Mouse (Mus musculus) left cerebral cortex, postnatal 36 days (tissue): Measurements from ENCODE around the gene Vamp5. TPM values are rescaled to one million over a fixed set of nuclear protein-coding genes. Genes with fewer than 3 reads are reported as not detected.

ENCODE experiments used
- DNase-seq, 2 experiments: peaks; one replicate each; pipeline ENCODE4 v3.0.0; 2021 to 2022; ENCODE audit warnings: low spot score in 2 of 2, mixed read lengths in 1 of 2
- intact Hi-C: fragments of 180-260 bp; cut with DNase I; formaldehyde crosslinking; loops from one replicate; pipeline ENCODE4 v1.15.1; 2025
- total RNA-seq, 2 experiments: library from RNA; stranded (reverse); gene quantifications; 2 replicates each; pipeline ENCODE4 v1.2.3; 2021

Vamp5 gene
- 1 to 10 TPM; 4.0 to 4.3 TPM for total RNA-seq

- DNase-seq, result no peak
- intact Hi-C loops, result no loop called here
These were observed at the start of gene Vamp5 for GRCm38 (mm10) chr6:72380131-72380770. Gene Vamp5 (minus strand): TSS chr6:72380468.

DNA sequence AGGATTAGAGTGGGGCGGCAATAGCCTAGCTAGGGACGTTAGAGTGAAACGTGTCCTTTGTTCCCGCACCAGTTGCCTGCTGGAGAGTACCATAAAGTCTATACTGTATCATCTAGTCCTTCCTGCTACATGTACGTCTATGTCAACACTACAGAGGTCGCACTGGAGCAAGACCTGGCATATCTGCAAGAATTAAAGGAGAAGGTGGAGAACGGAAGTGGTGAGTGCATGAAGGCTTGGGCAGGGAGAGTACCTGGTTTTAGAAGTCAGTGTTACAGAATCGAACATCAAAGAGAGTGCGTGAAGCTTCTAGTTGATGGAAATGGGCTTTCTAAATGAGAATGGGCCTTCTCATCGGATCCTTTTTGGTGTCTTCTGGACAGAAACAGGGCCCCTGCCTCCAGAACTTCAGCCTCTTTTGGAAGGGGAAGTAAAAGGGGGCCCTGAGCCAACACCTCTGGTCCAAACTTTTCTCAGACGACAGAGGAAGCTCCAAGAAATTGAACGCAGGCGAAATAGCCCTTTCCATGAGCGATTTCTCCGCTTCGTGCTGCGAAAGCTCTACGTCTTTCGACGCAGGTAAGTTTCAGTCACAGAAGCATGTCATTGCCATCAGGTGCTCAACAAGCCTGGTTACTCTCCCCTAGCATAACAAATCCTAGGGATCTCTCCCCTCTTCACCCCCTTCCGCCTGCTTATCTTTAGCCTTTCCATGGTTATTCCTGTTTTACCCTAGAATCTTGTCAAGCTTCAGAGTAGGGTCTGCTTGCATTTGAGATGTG is 49.0 kb upstream of the Vamp5 start:
- DNase-seq, result no peak
- intact Hi-C loops, result loop anchor here (2.0 kb wide), 1 partner anchor 138 kb away; no protein-coding TSS in a partner anchor

- DNase-seq, result peak; percentile 65 to 75
- intact Hi-C loops, result loop anchor here (1.0 to 2.0 kb wide), 2 partner anchors 106 to 139 kb away; no protein-coding TSS in a partner anchor
These were observed 47.8 kb upstream of the Vamp5 start for GRCm38 (mm10) chr6:72428036-72428435.

DNA sequence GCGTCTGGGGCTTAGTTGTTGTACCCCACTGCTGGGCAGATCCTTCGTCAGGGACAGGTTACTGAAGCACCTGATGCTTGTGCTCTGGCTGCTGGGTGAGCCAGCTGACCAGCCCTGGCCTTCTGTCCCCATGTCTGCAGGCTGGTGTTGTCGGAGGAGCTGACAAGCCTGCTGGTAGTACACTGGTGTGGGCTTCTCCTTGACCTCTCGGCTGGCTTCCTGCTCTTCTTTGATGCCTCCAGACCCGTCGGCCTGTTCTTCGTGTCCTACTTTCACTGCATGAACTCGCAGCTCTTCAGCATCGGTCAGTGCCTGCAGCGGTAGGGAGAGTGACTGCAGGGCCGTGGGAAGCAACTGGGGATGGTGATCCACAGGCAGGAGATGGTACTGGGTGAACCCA is 45.4 kb upstream of the Vamp5 start:
- intact Hi-C loops, result no loop called here
- no peak for DNase-seq

- DNase-seq, result no peak
- intact Hi-C loops, result no loop called here
These were observed 40.6 kb upstream of the Vamp5 start for GRCm38 (mm10) chr6:72420901-72421300.

DNA sequence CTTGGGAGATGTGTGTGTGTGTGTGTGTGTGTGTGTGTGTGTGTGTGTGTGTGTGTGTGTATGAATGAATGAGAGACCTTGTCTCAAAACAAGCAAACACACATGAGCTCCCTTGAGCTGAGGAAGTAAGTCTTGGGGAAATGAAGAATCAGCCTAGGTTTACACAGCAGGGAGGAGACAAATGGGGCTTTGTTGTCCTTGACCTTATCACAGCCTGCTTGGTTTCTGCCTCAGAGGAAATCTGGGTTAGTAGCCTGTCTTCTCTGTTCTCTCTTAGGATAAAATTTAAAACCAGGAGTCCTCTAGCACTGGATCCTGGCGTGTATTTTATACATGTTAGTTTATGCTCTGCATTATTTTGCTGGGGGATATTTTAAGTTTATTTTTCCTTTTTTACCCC is 39.5 kb upstream of the Vamp5 start:
- no peak for DNase-seq
- intact Hi-C loops, result no loop called here

DNA sequence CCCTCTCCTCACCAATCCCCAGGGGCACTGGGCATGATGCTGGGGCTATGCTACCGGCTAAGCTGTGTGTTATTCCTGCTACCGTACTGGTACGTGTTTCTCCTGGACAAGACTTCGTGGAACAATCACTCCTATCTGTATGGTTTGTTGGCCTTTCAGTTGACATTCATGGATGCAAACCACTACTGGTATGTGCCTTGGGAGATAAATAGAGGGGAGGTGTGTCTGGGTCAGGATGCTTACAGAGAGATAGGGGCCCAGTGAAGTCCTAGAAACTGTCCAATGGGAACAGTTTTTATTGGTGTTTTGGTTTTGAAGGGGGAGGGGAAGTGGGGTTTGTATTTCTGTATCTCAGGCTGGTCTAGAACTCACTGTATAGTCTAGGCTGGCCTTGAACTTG is 38.0 kb upstream of the Vamp5 start:
- intact Hi-C loops, result no loop called here
- DNase-seq, result no peak

DNA sequence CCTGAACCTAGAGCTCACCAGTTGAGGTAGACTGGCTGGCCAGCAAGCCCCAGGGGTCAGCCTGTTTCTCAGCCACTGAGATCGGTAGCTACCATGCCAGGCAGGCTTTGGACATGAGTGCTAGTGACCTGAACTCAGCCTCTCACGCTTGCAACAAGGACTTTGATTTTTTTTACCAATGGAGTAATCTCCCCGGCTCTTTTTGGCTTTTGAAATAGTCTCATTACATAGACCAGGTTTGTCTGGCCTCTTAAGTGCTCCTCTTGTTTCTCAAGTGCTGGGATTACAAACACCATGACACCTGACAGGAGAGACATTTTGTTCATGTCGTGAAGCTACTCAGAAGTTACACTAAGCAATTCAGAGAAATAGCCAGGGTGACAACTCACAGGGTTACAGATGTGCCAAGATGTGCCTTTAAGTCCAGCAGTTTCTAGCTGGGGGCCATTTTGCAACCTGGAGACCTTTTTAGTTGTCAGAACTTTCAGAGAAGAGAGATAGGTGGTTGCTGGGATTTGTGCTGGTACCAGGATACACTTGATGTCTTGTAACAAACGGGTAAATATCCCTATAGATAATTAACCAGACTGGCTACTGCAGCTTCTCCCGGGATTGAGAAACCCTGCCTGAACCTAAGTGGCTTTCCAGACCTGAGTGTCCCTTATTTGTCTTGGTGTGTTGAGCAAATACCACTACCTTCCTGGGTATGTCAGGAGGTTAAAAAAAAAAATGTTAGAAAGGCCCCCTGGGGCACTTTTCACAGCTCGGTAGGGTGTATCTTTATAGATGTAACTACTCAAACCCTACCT is 35.9 kb upstream of the Vamp5 start:
- intact Hi-C loops, result no loop called here
- no peak for DNase-seq

DNA sequence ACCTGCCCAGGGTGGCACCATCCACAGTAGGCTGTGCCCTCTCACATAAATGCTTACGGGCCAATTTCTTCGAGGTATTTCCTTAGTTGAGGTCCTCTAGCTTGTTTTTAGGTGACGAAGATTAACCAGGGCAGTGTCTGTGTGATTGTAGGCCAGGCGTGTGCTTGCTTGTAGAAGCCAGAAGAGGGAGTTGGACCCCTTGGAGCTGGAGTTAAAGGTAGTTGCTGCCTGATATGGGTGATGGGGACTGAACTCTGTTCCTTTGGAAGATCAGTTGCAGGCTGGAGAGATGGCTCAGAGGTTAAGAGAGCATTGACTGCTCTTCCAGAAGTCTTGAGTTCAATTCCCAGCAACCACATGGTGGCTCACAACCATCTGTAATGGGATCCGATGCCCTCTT is 34.9 kb upstream of the Vamp5 start:
- intact Hi-C loops, result no loop called here
- no peak for DNase-seq

- peak; percentile 91 for DNase-seq
- intact Hi-C loops, result no loop called here
These were observed 33.9 kb upstream of the Vamp5 start, which contains the start of gene Ggcx for GRCm38 (mm10) chr6:72414076-72414756. Gene Ggcx (plus strand): TSS chr6:72414308.

- no peak for DNase-seq
- intact Hi-C loops, result no loop called here
These were observed 30.2 kb upstream of the Vamp5 start for GRCm38 (mm10) chr6:72410518-72410917.

DNA sequence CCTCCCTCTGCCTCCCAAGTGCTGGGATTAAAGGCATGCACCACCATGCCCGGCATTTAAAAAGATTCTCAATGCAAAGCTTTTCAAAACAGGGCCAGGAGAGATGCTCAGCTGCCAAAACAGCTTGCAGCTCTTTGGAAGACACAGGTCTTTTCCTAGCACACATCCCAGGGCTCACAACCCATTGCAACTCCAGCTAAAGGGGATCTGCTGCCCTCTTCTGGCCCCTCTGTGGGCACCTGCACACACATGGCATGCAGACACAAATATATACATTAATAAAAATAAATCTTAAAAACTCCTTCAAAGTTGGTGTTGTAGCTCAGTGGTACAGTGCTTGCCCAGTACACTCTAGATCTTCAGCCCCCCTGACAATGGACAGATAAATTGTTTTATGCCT is 29.7 kb upstream of the Vamp5 start:
- intact Hi-C loops, result no loop called here
- DNase-seq, result no peak

GRCm38 (mm10) chr6:72409567-72409966 is 29.3 kb upstream of the Vamp5 start:
- intact Hi-C loops, result loop anchor here (5.0 kb wide), 1 partner anchor 42 kb away; the partner anchor contains the start of gene Rnf181
- DNase-seq, result peak in 1 of 2 experiments; percentile 57

- intact Hi-C loops, result loop anchor here (5.0 kb wide), 1 partner anchor 40 kb away; the partner anchor contains the start of gene Rnf181
- peak; percentile 74 for DNase-seq
These were observed 26.9 kb upstream of the Vamp5 start for GRCm38 (mm10) chr6:72407119-72407518.

DNA sequence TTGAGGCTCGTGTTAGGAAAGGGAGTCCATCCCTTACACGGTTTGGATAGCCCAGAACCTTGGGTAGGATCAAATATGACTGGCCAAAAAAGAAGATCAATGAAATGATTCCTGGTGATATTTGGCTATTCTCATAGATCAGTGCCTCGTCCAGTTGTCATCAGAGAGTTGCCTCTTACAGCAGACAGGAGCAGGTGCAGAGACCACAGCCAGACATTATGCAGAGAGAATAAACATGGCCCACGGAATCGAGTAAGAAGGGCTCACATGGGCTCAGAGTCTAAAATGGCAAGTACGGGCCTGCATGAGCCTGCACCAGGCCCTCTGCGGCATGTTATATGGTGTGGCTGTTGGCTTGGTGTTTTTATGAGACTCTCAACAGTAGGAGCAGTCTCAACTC is 25.1 kb upstream of the Vamp5 start:
- no peak for DNase-seq
- intact Hi-C loops, result loop anchor here (5.0 kb wide), 1 partner anchor 38 kb away; the partner anchor contains the start of gene Rnf181

GRCm38 (mm10) chr6:72401875-72402274 is 21.6 kb upstream of the Vamp5 start:
- peak; percentile 46 to 63 for DNase-seq
- intact Hi-C loops, result no loop called here

DNA sequence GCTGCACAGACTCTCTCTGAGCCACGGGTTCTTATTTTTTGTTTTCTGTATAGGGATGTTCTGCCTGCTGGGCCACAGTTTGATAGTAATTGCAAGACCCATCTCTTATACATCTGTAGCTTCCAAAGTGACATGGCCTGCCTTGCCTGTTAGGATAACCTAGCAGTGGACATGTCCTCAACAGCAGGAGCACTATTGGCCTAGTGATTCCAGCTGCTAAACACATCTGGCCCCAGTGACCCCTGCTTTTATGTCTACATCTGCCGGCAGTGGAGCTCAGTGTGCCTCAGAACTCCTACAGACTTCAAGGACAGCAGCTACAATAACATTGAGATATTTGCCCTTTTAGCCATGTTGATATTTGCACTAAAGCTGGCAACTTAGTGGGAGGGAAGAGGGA is 19.7 kb upstream of the Vamp5 start:
- intact Hi-C loops, result no loop called here
- no peak for DNase-seq

DNA sequence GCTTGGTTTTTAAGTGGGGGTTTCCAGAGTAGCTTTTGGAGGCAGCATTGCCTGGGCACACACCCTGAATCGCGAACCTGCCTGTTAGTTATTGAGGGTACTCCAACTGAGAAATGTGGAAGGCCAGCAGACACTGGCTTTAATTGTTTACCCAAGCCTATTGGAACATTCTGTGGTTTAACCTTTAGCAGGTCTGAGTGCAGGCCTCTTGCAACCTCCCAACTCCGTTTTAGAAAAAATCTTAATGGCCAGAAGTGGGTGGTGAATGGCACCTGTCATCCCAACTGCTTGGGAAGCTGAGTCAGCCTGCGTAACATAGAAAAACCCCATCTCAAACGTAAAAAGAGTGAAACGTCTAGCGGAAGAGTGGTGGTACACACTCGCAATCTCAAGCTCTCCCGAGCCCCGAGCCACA is 16.6 kb upstream of the Vamp5 start:
- intact Hi-C loops, result no loop called here
- DNase-seq, result no peak

- intact Hi-C loops, result no loop called here
- DNase-seq, result no peak
These were observed 12.1 kb upstream of the Vamp5 start for GRCm38 (mm10) chr6:72392341-72392740.
